Mouse (Mus musculus): ENCODE results near the gene Xpnpep3. TPM values are rescaled to one million over a fixed set of nuclear protein-coding genes. Genes with fewer than 3 reads are reported as not detected.

The Xpnpep3 gene
- polyA plus RNA-seq, 1 experiment from 2014 or later, result 13.8 TPM

GRCm38 (mm10) chr15:81362501-81362900 lies 37.4 kb upstream of the Xpnpep3 start:
- H3K27me3 ChIP-seq, result no peaks in the 10 kb centered on the region
- no peak for TF ChIP-seq CTCF (IDR thresholded peaks at IDR 0.05)
- CTCF ChIA-PET, result no interaction called here
- in situ Hi-C loops (cut with MboI; ENCODE audit: low pct_unique_long_range_greater_than_20kb), result no loop called here
- DNase-seq (ENCODE audit: low read depth, low spot score) (no peak), ATAC-seq (no peak)
- POLR2A ChIA-PET, result no interaction called here

GRCm38 (mm10) chr15:81364271-81364670 lies 35.7 kb upstream of the Xpnpep3 start:
- in situ Hi-C loops (cut with MboI; ENCODE audit: low pct_unique_long_range_greater_than_20kb), result no loop called here
- POLR2A ChIA-PET, result interaction anchor here (0.6 kb wide), 3 partner anchors 47 to 156 kb away, joined by 4 to 5 read pairs (median 4); no protein-coding TSS in a partner anchor
- H3K27me3 ChIP-seq, result no peaks in the 10 kb centered on the region
- no peak for ATAC-seq
- CTCF ChIA-PET, result interaction anchor here (1.1 to 2.1 kb wide), 2 partner anchors 9 to 29 kb away, joined by 3 to 5 read pairs; no protein-coding TSS in a partner anchor
- no peak for DNase-seq (ENCODE audit: low read depth, low spot score)
- TF ChIP-seq CTCF (IDR thresholded peaks at IDR 0.05), result no peak

GRCm38 (mm10) chr15:81365246-81365645 lies 34.7 kb upstream of the Xpnpep3 start:
- ChIA-PET CTCF (interaction anchor here (0.7 to 2.1 kb wide), 3 partner anchors 9 to 28 kb away, joined by 3 to 5 read pairs (median 3); no protein-coding TSS in a partner anchor), POLR2A (no interaction called here)
- in situ Hi-C loops (cut with MboI; ENCODE audit: low pct_unique_long_range_greater_than_20kb), result no loop called here
- no peaks in the 10 kb centered on the region for H3K27me3 ChIP-seq
- DNase-seq (ENCODE audit: low read depth, low spot score) (no peak), ATAC-seq (no peak)
- TF ChIP-seq CTCF (IDR thresholded peaks at IDR 0.05), result no peak

- TF ChIP-seq CTCF (IDR thresholded peaks at IDR 0.05), result no peak
- no peak for DNase-seq (ENCODE audit: low read depth, low spot score)
- ChIA-PET POLR2A (no interaction called here), CTCF (interaction anchor here (2.1 kb wide), 1 partner anchor 10 kb away, joined by 5 read pairs; no protein-coding TSS in a partner anchor)
- in situ Hi-C loops (cut with MboI; ENCODE audit: low pct_unique_long_range_greater_than_20kb), result no loop called here
- no peaks in the 10 kb centered on the region for H3K27me3 ChIP-seq
- no peak for ATAC-seq
These were observed 33.7 kb upstream of the Xpnpep3 start for GRCm38 (mm10) chr15:81366241-81366640.

- ChIA-PET POLR2A (no interaction called here), CTCF (no interaction called here)
- no peak for TF ChIP-seq CTCF (IDR thresholded peaks at IDR 0.05)
- H3K27me3 ChIP-seq, result no peaks in the 10 kb centered on the region
- in situ Hi-C loops (cut with MboI; ENCODE audit: low pct_unique_long_range_greater_than_20kb), result no loop called here
- no peak for ATAC-seq
- DNase-seq (ENCODE audit: low read depth, low spot score), result no peak
These were observed 31.3 kb upstream of the Xpnpep3 start for GRCm38 (mm10) chr15:81368601-81369000.

- ChIA-PET CTCF (no interaction called here), POLR2A (interaction anchor here (0.6 kb wide), 1 partner anchor 160 kb away, joined by 3 read pairs; no protein-coding TSS in a partner anchor)
- H3K27me3 ChIP-seq, result no peaks in the 10 kb centered on the region
- ATAC-seq (no peak), DNase-seq (ENCODE audit: low read depth, low spot score) (no peak)
- in situ Hi-C loops (cut with MboI; ENCODE audit: low pct_unique_long_range_greater_than_20kb), result no loop called here
- no peak for TF ChIP-seq CTCF (IDR thresholded peaks at IDR 0.05)
These were observed 29.6 kb upstream of the Xpnpep3 start for GRCm38 (mm10) chr15:81370356-81370755.

GRCm38 (mm10) chr15:81374621-81375020 lies 25.3 kb upstream of the Xpnpep3 start:
- no peak for TF ChIP-seq CTCF (IDR thresholded peaks at IDR 0.05)
- DNase-seq (ENCODE audit: low read depth, low spot score), result no peak
- in situ Hi-C loops (cut with MboI; ENCODE audit: low pct_unique_long_range_greater_than_20kb), result no loop called here
- no peaks in the 10 kb centered on the region for H3K27me3 ChIP-seq
- no peak for ATAC-seq
- ChIA-PET POLR2A (no interaction called here), CTCF (no interaction called here)

- DNase-seq (ENCODE audit: low read depth, low spot score) (no peak), ATAC-seq (no peak)
- CTCF ChIA-PET, result no interaction called here
- no peak for TF ChIP-seq CTCF (IDR thresholded peaks at IDR 0.05)
- H3K27me3 ChIP-seq, result no peaks in the 10 kb centered on the region
- in situ Hi-C loops (cut with MboI; ENCODE audit: low pct_unique_long_range_greater_than_20kb), result no loop called here
- POLR2A ChIA-PET, result interaction anchor here (0.6 kb wide), 1 partner anchor 1572 kb away, joined by 3 read pairs; no protein-coding TSS in a partner anchor
These were observed 21.1 kb upstream of the Xpnpep3 start for GRCm38 (mm10) chr15:81378845-81379244.

GRCm38 (mm10) chr15:81386327-81386726 lies 13.6 kb upstream of the Xpnpep3 start:
- ATAC-seq, result no peak
- no peaks in the 10 kb centered on the region for H3K27me3 ChIP-seq
- ChIA-PET CTCF (interaction anchor here (0.7 to 0.9 kb wide), 2 partner anchors 11 to 31 kb away, joined by 3 read pairs; no protein-coding TSS in a partner anchor), POLR2A (no interaction called here)
- TF ChIP-seq CTCF (IDR thresholded peaks at IDR 0.05), result peak; percentile 59
- no peak for DNase-seq (ENCODE audit: low read depth, low spot score)
- in situ Hi-C loops (cut with MboI; ENCODE audit: low pct_unique_long_range_greater_than_20kb), result no loop called here

- in situ Hi-C loops (cut with MboI; ENCODE audit: low pct_unique_long_range_greater_than_20kb), result no loop called here
- no peak for TF ChIP-seq CTCF (IDR thresholded peaks at IDR 0.05)
- ATAC-seq, result no peak
- ChIA-PET CTCF (interaction anchor here (1.7 kb wide), 1 partner anchor 28 kb away, joined by 3 read pairs; no protein-coding TSS in a partner anchor), POLR2A (interaction anchor here (0.7 kb wide), 1 partner anchor 35 kb away, joined by 3 read pairs; no protein-coding TSS in a partner anchor)
- DNase-seq (ENCODE audit: low read depth, low spot score), result no peak
- H3K27me3 ChIP-seq, result no peaks in the 10 kb centered on the region
These were observed 6.9 kb upstream of the Xpnpep3 start for GRCm38 (mm10) chr15:81392997-81393396.

GRCm38 (mm10) chr15:81394211-81394915 lies 5.6 kb upstream of the Xpnpep3 start:
- CTCF ChIA-PET, result no interaction called here

More at GRCm38 (mm10) chr15:81394211-81394915, 5.6 kb upstream of the Xpnpep3 start:
- no peak for TF ChIP-seq CTCF (IDR thresholded peaks at IDR 0.05)
- DNase-seq (ENCODE audit: low read depth, low spot score), result no peak
- POLR2A ChIA-PET, result no interaction called here
- H3K27me3 ChIP-seq, result no peaks in the 10 kb centered on the region
- ATAC-seq, result no peak
- in situ Hi-C loops (cut with MboI; ENCODE audit: low pct_unique_long_range_greater_than_20kb), result no loop called here
